Mouse (Mus musculus): ENCODE results near the gene Acer1. TPM values are rescaled to one million over a fixed set of nuclear protein-coding genes. Genes with fewer than 3 reads are reported as not detected.

The Acer1 gene
- polyA plus RNA-seq, 1 experiment = not detected

GRCm38 (mm10) chr17:57011236-57012141 lies 29.6 kb upstream of the Acer1 start, which contains the start of the genes Gtf2f1 and Gm17949:
Gtf2f1 (minus strand) TSS chr17:57011288.
Gm17949 (plus strand) TSS chr17:57011469.
- peak; percentile 98 for TF ChIP-seq POLR2A (IDR thresholded peaks at IDR 0.05; ENCODE audit: low read depth, low read length)
- TF ChIP-seq CTCF (conservative IDR thresholded peaks at IDR 0.05; ENCODE audit: insufficient read depth, insufficient read length, low read depth, low read length) = 0 out of 2 replicates have a peak, but pooled peaks have one; percentile 11
- H3K4me3 ChIP-seq (ENCODE audit: insufficient read depth, low read depth, low read length) = peak within 1 kb of the TSS; percentile 88
- peak within 1 kb of the TSS; percentile 66 for H3K27ac ChIP-seq (ENCODE audit: insufficient read depth, low read depth, low read length)
- peak; percentile 97 for DNase-seq
- no peaks in the 10 kb centered on the region for H3K36me3 ChIP-seq (ENCODE audit: control insufficient read depth, insufficient read depth, low read length)
- WGBS = under 1% methylated on average over 51 of the region's 51 CpGs
- H3K27me3 ChIP-seq (replicated peaks; ENCODE audit: control insufficient read depth, insufficient read depth, low read length) = no peaks in the 10 kb centered on the region
- H3K4me1 ChIP-seq (ENCODE audit: control insufficient read depth, insufficient read depth, low read length) = peaks cover 8% of the 10 kb centered on the region; the same call in 1 of the 2 replicates

- H3K27ac ChIP-seq (ENCODE audit: insufficient read depth, low read depth, low read length) = peak overlapping the region; percentile 66; the same call in 1 of the 2 replicates
- no peaks in the 10 kb centered on the region for H3K27me3 ChIP-seq (replicated peaks; ENCODE audit: control insufficient read depth, insufficient read depth, low read length)
- H3K4me3 ChIP-seq (ENCODE audit: insufficient read depth, low read depth, low read length) = peak overlapping the region; percentile 88
- DNase-seq = no peak
- TF ChIP-seq CTCF (conservative IDR thresholded peaks at IDR 0.05; ENCODE audit: insufficient read depth, insufficient read length, low read depth, low read length) (no peak), POLR2A (IDR thresholded peaks at IDR 0.05; ENCODE audit: low read depth, low read length) (no peak)
- peaks cover 8% of the 10 kb centered on the region; the same call in 1 of the 2 replicates for H3K4me1 ChIP-seq (ENCODE audit: control insufficient read depth, insufficient read depth, low read length)
- no peaks in the 10 kb centered on the region for H3K36me3 ChIP-seq (ENCODE audit: control insufficient read depth, insufficient read depth, low read length)
- WGBS = 1% methylated on average over 19 of the region's 19 CpGs
These were observed 28.9 kb upstream of the Acer1 start for GRCm38 (mm10) chr17:57010911-57011235.

GRCm38 (mm10) chr17:57007137-57007905 lies 25.4 kb upstream of the Acer1 start:
- H3K27me3 ChIP-seq (replicated peaks; ENCODE audit: control insufficient read depth, insufficient read depth, low read length) = no peaks in the 10 kb centered on the region
- peak; percentile 44; the same call in 1 of the 2 replicates for TF ChIP-seq CTCF (conservative IDR thresholded peaks at IDR 0.05; ENCODE audit: insufficient read depth, insufficient read length, low read depth, low read length)
- no peak for TF ChIP-seq POLR2A (IDR thresholded peaks at IDR 0.05; ENCODE audit: low read depth, low read length)
- no peaks in the 10 kb centered on the region for H3K36me3 ChIP-seq (ENCODE audit: control insufficient read depth, insufficient read depth, low read length)
- H3K27ac ChIP-seq (ENCODE audit: insufficient read depth, low read depth, low read length) = no peak overlapping the region
- WGBS = 93% methylated on average over 13 of the region's 13 CpGs
- DNase-seq = no peak
- H3K4me3 ChIP-seq (ENCODE audit: insufficient read depth, low read depth, low read length) = no peak overlapping the region
- peaks cover 8% of the 10 kb centered on the region; the same call in 1 of the 2 replicates for H3K4me1 ChIP-seq (ENCODE audit: control insufficient read depth, insufficient read depth, low read length)

- TF ChIP-seq POLR2A (IDR thresholded peaks at IDR 0.05; ENCODE audit: low read depth, low read length) = no peak
- Histone ChIP-seq H3K4me1 (ENCODE audit: control insufficient read depth, insufficient read depth, low read length) (no peaks in the 10 kb centered on the region), H3K27me3 (replicated peaks; ENCODE audit: control insufficient read depth, insufficient read depth, low read length) (no peaks in the 10 kb centered on the region), H3K36me3 (ENCODE audit: control insufficient read depth, insufficient read depth, low read length) (no peaks in the 10 kb centered on the region), H3K4me3 (ENCODE audit: insufficient read depth, low read depth, low read length) (no peak overlapping the region), H3K27ac (ENCODE audit: insufficient read depth, low read depth, low read length) (no peak overlapping the region)
- 92% methylated on average over 7 of the region's 7 CpGs for WGBS
- DNase-seq = no peak
These were observed 22.1 kb upstream of the Acer1 start for GRCm38 (mm10) chr17:57003994-57004393.

GRCm38 (mm10) chr17:57001228-57001627 lies 19.3 kb upstream of the Acer1 start:
- H3K27me3 ChIP-seq (replicated peaks; ENCODE audit: control insufficient read depth, insufficient read depth, low read length) = no peaks in the 10 kb centered on the region
- DNase-seq = no peak
- 58% methylated on average over 8 of the region's 8 CpGs for WGBS
- TF ChIP-seq CTCF (conservative IDR thresholded peaks at IDR 0.05; ENCODE audit: insufficient read depth, insufficient read length, low read depth, low read length) = no peak
- TF ChIP-seq POLR2A (IDR thresholded peaks at IDR 0.05; ENCODE audit: low read depth, low read length) = no peak
- no peak overlapping the region for H3K27ac ChIP-seq (ENCODE audit: insufficient read depth, low read depth, low read length)
- H3K4me1 ChIP-seq (ENCODE audit: control insufficient read depth, insufficient read depth, low read length) = peaks cover 3% of the 10 kb centered on the region; the same call in 1 of the 2 replicates
- H3K4me3 ChIP-seq (ENCODE audit: insufficient read depth, low read depth, low read length) = no peak overlapping the region
- no peaks in the 10 kb centered on the region for H3K36me3 ChIP-seq (ENCODE audit: control insufficient read depth, insufficient read depth, low read length)

GRCm38 (mm10) chr17:56999968-57000609 lies 18.2 kb upstream of the Acer1 start, which contains the start of gene Pspn:
Pspn (minus strand) TSS chr17:57000018.
- WGBS = 71% methylated on average over 9 of the region's 9 CpGs
- Histone ChIP-seq H3K27ac (ENCODE audit: insufficient read depth, low read depth, low read length) (no peak within 1 kb of the TSS), H3K4me1 (ENCODE audit: control insufficient read depth, insufficient read depth, low read length) (peaks cover 3% of the 10 kb centered on the region; the same call in 1 of the 2 replicates), H3K36me3 (ENCODE audit: control insufficient read depth, insufficient read depth, low read length) (no peaks in the 10 kb centered on the region), H3K27me3 (replicated peaks; ENCODE audit: control insufficient read depth, insufficient read depth, low read length) (no peaks in the 10 kb centered on the region), H3K4me3 (ENCODE audit: insufficient read depth, low read depth, low read length) (no peak within 1 kb of the TSS)
- DNase-seq = peak; percentile 33
- TF ChIP-seq CTCF (conservative IDR thresholded peaks at IDR 0.05; ENCODE audit: insufficient read depth, insufficient read length, low read depth, low read length) (no peak), POLR2A (IDR thresholded peaks at IDR 0.05; ENCODE audit: low read depth, low read length) (no peak)
